Mouse (Mus musculus) MEL (cell line): Measurements from ENCODE around the gene Tmtc1. TPM values are rescaled to one million over a fixed set of nuclear protein-coding genes. Genes with fewer than 3 reads are reported as not detected.

ENCODE experiments used
- DNase-seq: peaks from one replicate; pipeline ENCODE4 v3.0.0; 2011; ENCODE audit warnings: low read depth, low spot score
- H3K27ac ChIP-seq: 2 replicates; pipeline ENCODE4 v1.5.1; 2012; ENCODE audit warnings: low read depth, mild to moderate bottlenecking, control low read depth, low read length, moderate library complexity; ENCODE audit not compliant: control insufficient read depth
- H3K27me3 ChIP-seq, 2 experiments: fragments of 150-350 bp in 1 of 2; sonication (generic) in 1 of 2; 2 replicates each; pipeline ENCODE4 v1.6.1; 2012; ENCODE audit warnings: low read length in 2 of 2, mild to moderate bottlenecking in 2 of 2, improper control_type of control experiment in 1 of 2, moderate library complexity in 1 of 2; ENCODE audit not compliant: insufficient read depth in 2 of 2, control insufficient read depth in 1 of 2
- H3K36me3 ChIP-seq, 2 experiments: 2 replicates each; pipeline ENCODE4 v1.6.1; 2012 to 2014; ENCODE audit warnings: low read length in 2 of 2, improper control_type of control experiment in 1 of 2, inconsistent platforms in 1 of 2, mild to moderate bottlenecking in 1 of 2; ENCODE audit not compliant: insufficient read depth in 2 of 2, control insufficient read depth in 1 of 2
- H3K4me1 ChIP-seq, 2 experiments: fragments of 150-350 bp in 1 of 2; sonication (generic) in 1 of 2; 2 replicates each; pipeline ENCODE4 v1.6.1; 2012; ENCODE audit warnings: low read length in 2 of 2, improper control_type of control experiment in 1 of 2, mild to moderate bottlenecking in 1 of 2; ENCODE audit not compliant: insufficient read depth in 2 of 2, control insufficient read depth in 1 of 2
- H3K4me3 ChIP-seq, 2 experiments: fragments of 150-350 bp in 1 of 2; sonication (generic) in 1 of 2; 2 replicates each; pipeline ENCODE4 v1.5.1; 2012; ENCODE audit warnings: low read depth in 2 of 2, low read length in 2 of 2, mild to moderate bottlenecking in 2 of 2, moderate library complexity in 2 of 2, control low read depth in 1 of 2, improper control_type of control experiment in 1 of 2; ENCODE audit not compliant: control insufficient read depth in 1 of 2, insufficient read depth in 1 of 2
- H3K79me2 ChIP-seq: 2 replicates; pipeline ENCODE4 v1.6.1; 2012; ENCODE audit warnings: mild to moderate bottlenecking, low read length, moderate library complexity; ENCODE audit not compliant: control insufficient read depth, poor library complexity, insufficient read depth
- H3K9ac ChIP-seq: 2 replicates; pipeline ENCODE4 v1.6.1; 2012; ENCODE audit warnings: low read depth, mild to moderate bottlenecking, control low read depth, low read length, moderate library complexity; ENCODE audit not compliant: control insufficient read depth, poor library complexity, severe bottlenecking
- H3K9me3 ChIP-seq: fragments of 150-350 bp; sonication (generic); replicated peaks from 2 replicates; pipeline ENCODE4 v1.6.1; 2012; ENCODE audit warnings: mild to moderate bottlenecking, low read length, improper control_type of control experiment, moderate library complexity; ENCODE audit not compliant: insufficient read depth
- CHD1 ChIP-seq: IDR thresholded peaks from 2 replicates; pipeline ENCODE4 v1.6.1; 2012; ENCODE audit warnings: low read depth, mild to moderate bottlenecking, inconsistent platforms, low read length, improper control_type of control experiment
- CHD2 ChIP-seq: IDR thresholded peaks from 2 replicates; pipeline ENCODE4 v1.6.1; 2011; ENCODE audit warnings: low read length, improper control_type of control experiment
- ELF1 ChIP-seq: IDR thresholded peaks from 2 replicates; pipeline ENCODE4 v1.6.1; 2014; ENCODE audit warnings: low read depth, mild to moderate bottlenecking, inconsistent platforms, low read length, improper control_type of control experiment, moderate library complexity
- ETS1 ChIP-seq: IDR thresholded peaks from 2 replicates; pipeline ENCODE4 v1.6.1; 2012; ENCODE audit warnings: low read depth, mild to moderate bottlenecking, inconsistent platforms, low read length, improper control_type of control experiment, moderate library complexity
- GATA1 ChIP-seq: IDR thresholded peaks from 2 replicates; pipeline ENCODE4 v1.6.1; 2011; ENCODE audit warnings: low read depth, low read length, improper control_type of control experiment
- HCFC1 ChIP-seq: IDR thresholded peaks from 2 replicates; pipeline ENCODE4 v1.6.1; 2012; ENCODE audit warnings: low read depth, mild to moderate bottlenecking, inconsistent platforms, low read length, improper control_type of control experiment, moderate library complexity
- KAT2A ChIP-seq: conservative IDR thresholded peaks from 2 replicates; pipeline ENCODE4 v1.6.1; 2012; ENCODE audit warnings: low read depth, low read length, improper control_type of control experiment, inconsistent platforms
- MAFK ChIP-seq: IDR thresholded peaks from 2 replicates; pipeline ENCODE4 v1.6.1; 2011; ENCODE audit warnings: low read depth, mild to moderate bottlenecking, low read length, improper control_type of control experiment, borderline replicate concordance
- MYC ChIP-seq: IDR thresholded peaks from 2 replicates; pipeline ENCODE4 v1.6.1; 2011; ENCODE audit warnings: low read depth, mild to moderate bottlenecking, low read length, improper control_type of control experiment, moderate library complexity
- NRF1 ChIP-seq: IDR thresholded peaks from 2 replicates; pipeline ENCODE4 v1.6.1; 2014; ENCODE audit warnings: low read depth, mild to moderate bottlenecking, inconsistent platforms, low read length, improper control_type of control experiment, moderate library complexity; ENCODE audit not compliant: poor library complexity, insufficient read depth, severe bottlenecking
- POLR2A ChIP-seq, 2 experiments: IDR thresholded peaks; 2 replicates each; pipeline ENCODE4 v1.6.1; 2011 to 2012; ENCODE audit warnings: low read length in 2 of 2, mild to moderate bottlenecking in 2 of 2, control low read depth in 1 of 2, improper control_type of control experiment in 1 of 2, low read depth in 1 of 2, moderate library complexity in 1 of 2; ENCODE audit not compliant: control insufficient read depth in 1 of 2, insufficient read depth in 1 of 2, poor library complexity in 1 of 2
- POLR2AphosphoS2 ChIP-seq: IDR thresholded peaks from 2 replicates; pipeline ENCODE4 v1.6.1; 2011; ENCODE audit warnings: low read length, improper control_type of control experiment
- POLR2AphosphoS5 ChIP-seq: IDR thresholded peaks from 2 replicates; pipeline ENCODE4 v1.6.1; 2012; ENCODE audit warnings: low read depth, borderline replicate concordance, mild to moderate bottlenecking, inconsistent platforms, low read length, moderate library complexity, mixed read lengths
- RCOR1 ChIP-seq: IDR thresholded peaks from 2 replicates; pipeline ENCODE4 v1.6.1; 2012; ENCODE audit warnings: low read depth, mild to moderate bottlenecking, inconsistent platforms, low read length, improper control_type of control experiment
- SIN3A ChIP-seq: IDR thresholded peaks from 2 replicates; pipeline ENCODE4 v1.6.1; 2012; ENCODE audit warnings: low read length, improper control_type of control experiment, inconsistent platforms
- TBP ChIP-seq: IDR thresholded peaks from 2 replicates; pipeline ENCODE4 v1.8.0; 2011; ENCODE audit warnings: low read depth, low read length, improper control_type of control experiment
- UBTF ChIP-seq: IDR thresholded peaks from 2 replicates; pipeline ENCODE4 v1.6.1; 2012; ENCODE audit warnings: low read depth, mild to moderate bottlenecking, inconsistent platforms, low read length, improper control_type of control experiment, moderate library complexity, borderline replicate concordance; ENCODE audit not compliant: insufficient read depth
- USF1 ChIP-seq: IDR thresholded peaks from 2 replicates; pipeline ENCODE4 v1.6.1; 2014; ENCODE audit warnings: low read depth, mild to moderate bottlenecking, inconsistent platforms, low read length, improper control_type of control experiment, moderate library complexity
- ZC3H11A ChIP-seq: IDR thresholded peaks from 2 replicates; pipeline ENCODE4 v1.6.1; 2012; ENCODE audit warnings: low read depth, mild to moderate bottlenecking, inconsistent platforms, low read length, improper control_type of control experiment
- ZKSCAN1 ChIP-seq: IDR thresholded peaks from 2 replicates; pipeline ENCODE4 v1.6.1; 2012; ENCODE audit warnings: low read depth, mild to moderate bottlenecking, inconsistent platforms, low read length, improper control_type of control experiment, moderate library complexity
- ZMIZ1 ChIP-seq: IDR thresholded peaks from 2 replicates; pipeline ENCODE4 v1.6.1; 2012; ENCODE audit warnings: low read depth, mild to moderate bottlenecking, inconsistent platforms, low read length, improper control_type of control experiment, moderate library complexity
- polyA plus RNA-seq, 2 experiments: library from polyadenylated mRNA; stranded (reverse) in 1 of 2; unstranded in 1 of 2; fragments of >175 nt in 1 of 2; fragments of >200 nt in 1 of 2; gene quantifications; 2 replicates each; pipeline versions ENCODE4 v1.2.1 to v1.2.4; 2012; ENCODE audit warnings: low replicate concordance in 2 of 2, low read depth in 1 of 2; ENCODE audit not compliant: insufficient read length in 2 of 2, insufficient read depth in 1 of 2, missing spikeins in 1 of 2
- total RNA-seq: library from RNA; depleted of rRNA; stranded (reverse); fragments of 300-350 nt; gene quantifications from 2 replicates; pipeline ENCODE4 v1.2.3, GENCODE M21; 2012

The Tmtc1 gene
- total and polyA plus RNA-seq, 3 experiments: 0.03 TPM; not detected in 2

- no peaks in the 10 kb centered on the region for H3K4me1 ChIP-seq
- H3K36me3 ChIP-seq: no peaks in the 10 kb centered on the region
- no peaks in the 10 kb centered on the region for H3K9me3 ChIP-seq
- H3K79me2 ChIP-seq: no peaks in the 10 kb centered on the region
- H3K27me3 ChIP-seq: no peaks in the 10 kb centered on the region
- no peak for DNase-seq
- no peak overlapping the region for H3K9ac ChIP-seq
- TF ChIP-seq MYC (no peak), ZKSCAN1 (no peak), CHD2 (no peak), CHD1 (no peak), UBTF (no peak), HCFC1 (no peak), SIN3A (no peak), TBP (no peak), RCOR1 (no peak), ZMIZ1 (no peak), POLR2AphosphoS2 (no peak), POLR2AphosphoS5 (no peak), KAT2A (no peak), MAFK (no peak), POLR2A (IDR thresholded peaks at IDR 0.05; ENCODE audit: control insufficient read depth in 1 of 2, insufficient read depth in 1 of 2, low read depth in 1 of 2, low read length in 2 of 2, poor library complexity in 1 of 2) (no peak), GATA1 (no peak), ETS1 (no peak), NRF1 (no peak)
- H3K4me3 ChIP-seq: no peak overlapping the region
- no peak overlapping the region for H3K27ac ChIP-seq
Measured at GRCm38 (mm10) chr6:148342191-148342590, 102.0 kb downstream of the Tmtc1 start.

- Histone ChIP-seq H3K9me3 (no peaks in the 10 kb centered on the region), H3K79me2 (no peaks in the 10 kb centered on the region), H3K4me1 (no peaks in the 10 kb centered on the region), H3K9ac (no peak overlapping the region), H3K36me3 (no peaks in the 10 kb centered on the region)
- TF ChIP-seq ZC3H11A (no peak), MYC (no peak), ELF1 (no peak), ZMIZ1 (no peak), USF1 (no peak)
- TF ChIP-seq, all 39 proteins: peak for 0
- H3K27ac ChIP-seq: no peak overlapping the region
- H3K27me3 ChIP-seq: no peaks in the 10 kb centered on the region
- no peak overlapping the region for H3K4me3 ChIP-seq
- DNase-seq: no peak
Measured at GRCm38 (mm10) chr6:148341765-148342164, 102.4 kb downstream of the Tmtc1 start.
